Mouse (Mus musculus) yolk sac, embryonic 10.5 days (tissue): ENCODE measurements around the gene Slc12a6.
"Not testable (repeated sequence)": the region's sequence is repeated elsewhere in the genome, so short reads cannot be mapped to it uniquely, and the experiment has no call there.

ENCODE experiments used
- DNase-seq: peaks from one replicate; pipeline ENCODE4 v3.0.0-alpha.2; 2017; ENCODE audit warnings: low spot score

Slc12a6 gene

DNA sequence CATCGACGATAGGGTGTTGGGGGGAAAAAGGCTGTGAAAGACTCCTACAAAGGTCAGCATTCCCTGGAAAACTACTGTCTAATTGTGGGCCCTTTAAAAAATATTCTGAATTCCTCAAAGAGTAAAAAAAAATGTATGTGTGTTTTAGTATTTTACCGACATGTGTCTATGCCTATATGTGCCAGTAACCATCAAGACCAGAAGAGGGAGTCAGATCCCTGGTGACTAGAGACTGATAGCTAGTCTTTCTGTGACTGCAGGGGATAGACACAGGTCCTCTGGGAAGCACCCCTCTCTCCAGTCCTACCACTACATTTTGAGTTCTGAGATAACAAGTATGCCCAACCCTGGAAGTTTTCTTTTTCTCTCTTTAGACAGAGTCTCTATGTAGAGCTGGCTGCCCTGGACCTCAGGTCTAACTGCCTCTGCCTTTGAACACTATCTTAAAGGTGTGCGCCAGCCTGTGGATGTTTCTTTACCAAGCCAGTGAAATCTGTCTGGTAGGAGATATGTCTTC lies 2.8 kb upstream of the Slc12a6 start:
- peak; percentile 25 for DNase-seq

DNA sequence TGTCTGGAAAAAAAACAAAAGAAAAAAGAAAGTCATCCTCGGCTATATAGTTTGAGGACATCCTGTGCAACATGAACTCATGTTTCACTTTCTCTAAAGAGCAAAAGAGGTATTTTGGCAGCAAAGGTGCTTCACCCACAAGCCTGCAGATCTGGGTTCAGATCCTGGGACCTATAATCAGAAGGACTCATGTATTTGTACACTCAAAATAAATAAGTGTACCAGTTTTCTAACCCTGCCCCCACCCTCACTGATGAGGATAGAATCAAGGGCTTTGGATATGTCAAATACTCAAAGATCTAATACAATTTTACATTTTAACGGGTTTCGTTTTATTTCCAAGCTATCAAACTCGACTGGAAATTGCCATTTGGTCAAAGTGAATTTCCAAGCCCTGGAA lies 1.3 kb upstream of the Slc12a6 start:
- no peak for DNase-seq

DNA sequence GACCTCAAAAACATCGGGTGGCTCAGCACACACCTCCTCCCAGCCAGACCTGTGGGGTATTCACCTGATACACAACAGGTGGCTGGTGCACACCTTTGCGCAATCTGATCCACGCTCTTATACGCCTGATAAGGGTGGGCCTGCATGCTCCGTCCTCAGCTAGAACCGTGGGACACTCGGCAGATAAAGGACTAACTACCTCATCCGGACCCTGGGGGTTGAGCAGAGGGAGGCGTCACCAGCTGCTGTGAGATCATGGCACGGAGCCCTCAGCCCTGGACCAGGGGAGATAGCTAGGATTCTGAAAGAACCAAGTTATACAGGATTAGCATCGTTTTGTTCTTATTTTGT lies 592 bp downstream of the Slc12a6 start, which contains the start of gene Gm21985:
Gene Gm21985, plus strand, starts transcription at position 73 of the 351 bp plus-strand sequence.
- no peak for DNase-seq

DNA sequence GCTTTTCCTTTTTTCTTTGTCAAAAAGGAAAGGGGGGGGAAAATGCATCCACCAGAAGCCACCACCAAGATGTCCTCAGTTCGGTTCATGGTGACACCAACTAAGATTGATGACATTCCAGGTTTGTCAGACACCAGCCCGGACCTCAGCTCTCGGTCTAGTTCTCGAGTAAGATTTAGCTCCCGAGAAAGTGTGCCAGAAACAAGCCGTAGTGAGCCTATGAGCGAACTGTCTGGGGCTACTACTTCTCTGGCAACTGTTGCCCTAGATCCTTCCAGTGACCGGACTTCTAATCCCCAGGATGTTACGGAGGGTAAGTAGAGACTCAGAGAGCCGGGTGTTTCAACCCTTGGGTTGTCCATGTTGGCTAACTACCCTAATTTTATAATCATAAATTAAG lies 1.2 kb downstream of the Slc12a6 start:
- DNase-seq: no peak

DNA sequence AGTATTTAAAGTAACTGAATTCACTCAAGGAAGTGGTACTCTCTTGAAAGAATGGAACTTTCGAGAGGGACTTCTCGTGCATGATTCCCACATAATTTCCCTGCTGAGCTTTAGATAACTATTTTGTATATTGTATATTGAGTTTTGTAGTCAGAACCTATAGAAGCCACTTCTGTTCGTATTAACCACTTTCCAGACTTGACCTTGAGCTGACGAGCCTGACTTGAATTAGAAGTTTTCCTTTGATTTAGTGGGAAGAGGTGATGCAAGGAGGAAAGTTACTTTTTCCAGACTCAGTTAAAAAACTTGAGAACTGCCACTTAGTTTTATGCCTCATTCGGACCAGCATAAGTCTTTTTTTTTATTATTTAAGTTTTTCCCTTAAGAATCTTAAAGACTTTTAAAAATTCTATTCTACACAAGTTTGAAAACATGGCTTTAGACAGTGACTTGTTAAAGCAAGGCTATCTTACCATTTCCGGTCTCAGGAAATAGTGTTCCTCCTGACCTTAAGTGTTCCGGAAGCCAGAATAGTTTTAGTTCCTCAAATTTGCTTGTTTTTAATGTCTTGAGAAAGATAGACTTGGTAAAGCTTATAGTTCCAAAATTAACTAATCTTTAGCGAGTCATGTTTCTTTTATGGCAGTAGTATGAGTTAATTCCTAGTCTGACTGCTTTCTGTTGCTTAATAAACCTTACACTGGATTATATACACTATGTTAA lies 2.1 kb downstream of the Slc12a6 start:
- DNase-seq: no peak

DNA sequence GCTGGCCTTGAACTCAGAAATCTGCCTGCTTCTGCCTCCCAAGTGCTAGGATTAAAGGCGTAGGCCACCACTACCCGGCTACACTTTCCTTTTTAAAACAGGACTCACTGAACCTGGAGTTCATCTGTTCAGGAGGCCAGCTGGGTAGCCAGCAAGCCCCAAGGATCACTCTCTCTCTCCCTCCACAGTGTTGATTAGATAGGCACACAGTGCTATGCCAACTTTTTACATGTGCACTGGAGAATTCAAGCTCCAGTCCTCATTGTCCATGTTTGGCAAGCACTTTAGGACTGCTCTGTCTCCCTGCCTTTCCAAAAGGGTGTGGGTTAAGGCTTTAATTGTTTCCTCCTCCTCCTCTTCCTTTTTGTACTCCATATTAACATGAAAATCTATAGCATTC lies 4.4 kb downstream of the Slc12a6 start:
- DNase-seq: no peak

DNA sequence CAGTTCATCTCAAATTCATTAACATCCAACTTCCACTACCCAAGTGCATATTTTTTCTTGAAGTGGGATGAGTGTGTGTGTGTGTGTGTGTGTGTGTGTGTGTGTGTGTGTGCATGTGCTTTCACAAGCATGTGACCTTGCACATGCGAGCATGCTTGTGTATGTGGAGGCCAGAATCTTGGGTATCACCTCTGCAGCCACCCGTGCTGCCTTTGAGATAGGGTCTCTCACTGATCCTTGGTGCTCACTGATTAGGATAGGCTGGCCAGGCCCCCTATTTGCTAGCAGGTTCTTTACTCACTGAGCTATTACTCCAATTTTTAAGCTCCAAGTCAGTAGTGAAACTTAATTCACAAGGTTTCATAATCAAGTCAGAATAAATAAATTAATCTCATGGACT lies 7.3 kb downstream of the Slc12a6 start:
- DNase-seq: no peak

DNA sequence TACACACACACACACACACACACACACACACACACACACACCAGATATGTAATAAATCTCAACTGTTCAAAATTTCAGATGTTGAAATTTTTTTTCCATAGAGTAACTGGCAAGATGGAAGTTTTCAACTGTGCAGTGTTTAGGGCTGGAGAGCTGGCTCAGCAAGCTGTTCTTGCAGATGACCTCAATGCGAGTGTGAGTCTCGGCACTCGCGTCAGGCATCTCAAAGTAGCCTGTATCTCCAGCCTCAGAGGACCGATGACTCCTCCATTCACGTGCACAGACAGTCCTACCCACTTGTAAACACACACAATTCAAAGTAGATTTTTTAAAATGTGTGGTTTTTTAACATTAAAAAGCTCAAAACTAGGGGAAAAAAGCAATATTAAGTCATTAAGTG lies 7.8 kb downstream of the Slc12a6 start:
- no peak for DNase-seq

DNA sequence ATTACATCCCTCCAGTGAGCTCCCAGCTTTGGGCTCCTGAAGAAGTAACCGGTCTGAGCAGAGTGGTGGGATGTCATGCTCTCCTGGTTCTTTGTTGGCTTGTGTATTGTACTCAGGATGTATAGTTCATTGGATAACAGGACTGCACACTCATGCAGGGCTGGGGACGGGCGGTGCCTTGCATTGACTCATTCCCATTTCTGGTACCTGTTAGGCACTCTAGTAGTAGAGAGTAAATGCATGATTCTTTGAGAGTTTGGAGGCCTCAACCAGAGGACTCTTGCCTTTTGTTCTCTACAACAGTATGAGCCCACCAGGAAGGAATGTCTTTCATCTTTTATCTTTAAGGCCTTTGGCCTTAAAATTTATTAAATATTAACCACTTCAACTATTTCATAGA lies 11.2 kb downstream of the Slc12a6 start:
- no peak for DNase-seq

DNA sequence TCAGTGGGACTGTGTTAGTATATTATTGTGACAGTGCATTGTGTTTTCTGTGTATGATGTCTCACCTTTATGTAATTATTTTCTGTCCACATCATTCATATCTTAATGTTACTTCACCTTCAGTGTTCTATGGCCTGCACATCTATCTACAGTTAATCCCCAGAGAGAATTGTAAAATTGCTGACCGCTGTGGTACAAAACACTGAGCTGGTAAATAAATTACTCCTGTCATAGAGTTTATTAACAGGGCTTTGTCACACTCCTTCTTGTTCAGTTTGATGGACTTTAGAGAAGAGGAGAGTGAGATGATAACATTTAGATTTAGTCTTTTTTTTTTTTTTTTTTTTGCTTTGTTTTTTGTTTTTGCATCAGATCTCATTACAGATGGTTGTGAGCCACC lies 17.2 kb downstream of the Slc12a6 start:
- no peak for DNase-seq

DNA sequence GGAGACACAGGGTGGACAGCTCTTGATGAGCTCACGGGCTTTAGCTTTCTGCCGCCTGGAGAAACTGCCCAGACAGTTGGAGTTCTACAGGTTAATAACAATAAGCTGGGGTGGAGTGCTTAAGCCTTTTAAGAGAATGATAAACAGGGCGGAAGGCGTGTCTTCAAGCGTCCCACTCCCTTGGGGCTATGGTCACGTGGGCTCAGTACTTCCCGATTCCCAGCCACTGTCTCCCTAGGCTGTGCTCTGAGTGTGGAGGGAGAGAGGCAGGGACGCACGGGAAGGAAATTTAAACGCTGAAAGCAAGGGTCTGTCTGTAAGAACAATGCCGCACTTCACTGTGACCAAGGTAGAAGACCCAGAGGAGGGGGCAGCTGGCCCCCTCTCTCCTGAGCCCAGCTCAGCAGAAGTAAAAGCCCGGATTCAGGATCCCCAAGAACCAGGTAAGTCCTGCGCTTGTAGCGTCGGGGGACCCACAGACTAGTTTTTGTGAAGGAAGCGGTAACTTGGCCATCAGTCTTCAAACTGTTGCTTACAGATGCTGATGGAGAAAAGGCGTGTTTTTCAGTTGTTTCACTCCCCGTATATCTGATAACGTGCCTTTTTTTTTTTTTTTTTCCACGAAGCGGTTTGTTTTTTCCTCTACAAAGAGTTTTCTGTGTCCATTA lies 18.9 kb downstream of the Slc12a6 start:
- peak; percentile 61 for DNase-seq

DNA sequence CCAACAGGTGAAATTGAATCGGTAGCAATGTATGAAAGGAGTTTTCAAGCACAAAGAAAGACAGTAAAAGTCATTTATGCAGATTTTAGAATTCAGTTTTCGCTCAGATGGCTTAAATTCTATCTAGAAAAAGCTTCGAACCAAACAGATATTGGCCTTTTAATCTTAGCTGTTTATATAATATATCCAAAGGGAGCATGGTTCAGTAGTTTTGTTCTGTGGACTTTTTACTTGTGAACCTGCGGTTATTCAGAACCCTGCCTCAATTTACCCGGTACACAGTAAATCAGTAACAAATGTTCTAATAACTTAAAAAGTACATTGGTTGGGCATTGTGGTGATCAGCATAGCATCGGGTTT lies 19.4 kb downstream of the Slc12a6 start:
- no peak for DNase-seq

DNA sequence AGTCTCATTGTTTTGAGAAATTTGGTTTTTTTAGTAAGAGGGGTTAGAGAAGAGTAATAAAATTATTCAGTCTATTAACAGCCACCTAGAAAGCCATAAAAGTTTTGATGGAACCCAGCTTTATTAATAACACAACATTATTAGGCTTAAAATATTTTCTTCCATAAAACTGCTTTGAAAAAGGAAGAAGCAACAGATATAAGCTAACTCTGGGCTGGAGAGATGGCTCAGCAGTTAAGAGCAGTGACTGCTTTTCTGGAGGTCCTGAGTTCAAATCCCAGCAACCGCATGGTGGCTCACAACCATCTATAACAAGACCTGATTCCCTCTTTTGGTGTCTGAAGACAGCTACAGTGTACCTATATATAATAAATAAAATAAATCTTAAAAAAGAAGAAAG lies 20.4 kb downstream of the Slc12a6 start:
- DNase-seq: not testable (repeated sequence)

DNA sequence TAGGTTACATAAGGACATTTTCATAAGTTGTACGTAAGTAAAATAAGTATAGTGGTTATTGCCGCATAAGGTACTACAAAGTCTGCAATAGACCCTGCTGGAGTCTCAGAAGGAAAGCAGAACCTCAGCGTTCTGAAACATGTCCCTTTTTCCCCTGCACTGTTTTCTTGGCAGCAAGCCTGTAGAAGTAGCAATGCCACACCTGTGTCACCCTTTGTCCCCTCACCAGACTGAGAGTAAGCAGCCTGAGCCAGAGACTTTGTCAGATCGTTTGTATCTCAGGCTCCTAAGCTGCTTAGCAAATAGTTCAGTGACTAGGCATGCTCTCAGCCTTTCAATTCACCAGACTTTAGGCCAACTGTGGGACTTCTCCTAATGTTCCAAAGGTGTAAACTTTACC lies 21.4 kb downstream of the Slc12a6 start:
- DNase-seq: peak; percentile 33

DNA sequence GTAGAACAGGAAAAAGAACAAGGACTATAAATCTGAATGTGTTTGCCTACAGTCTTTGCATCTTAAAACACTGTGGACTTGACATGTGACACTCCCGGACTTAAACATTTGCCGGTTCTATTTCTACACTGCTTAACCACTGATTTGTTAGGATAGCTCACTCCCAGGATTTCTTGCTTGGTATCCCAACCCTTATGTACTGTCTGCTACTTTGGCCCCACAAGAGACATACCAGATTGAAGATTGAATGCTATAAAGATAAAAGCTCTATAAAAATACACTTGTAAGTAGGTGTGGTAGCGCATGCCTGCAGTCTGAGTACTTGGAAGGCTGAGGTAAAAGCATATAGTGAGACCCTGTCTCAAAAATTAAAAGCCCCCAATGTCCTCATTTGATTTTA lies 23.9 kb downstream of the Slc12a6 start:
- no peak for DNase-seq

DNA sequence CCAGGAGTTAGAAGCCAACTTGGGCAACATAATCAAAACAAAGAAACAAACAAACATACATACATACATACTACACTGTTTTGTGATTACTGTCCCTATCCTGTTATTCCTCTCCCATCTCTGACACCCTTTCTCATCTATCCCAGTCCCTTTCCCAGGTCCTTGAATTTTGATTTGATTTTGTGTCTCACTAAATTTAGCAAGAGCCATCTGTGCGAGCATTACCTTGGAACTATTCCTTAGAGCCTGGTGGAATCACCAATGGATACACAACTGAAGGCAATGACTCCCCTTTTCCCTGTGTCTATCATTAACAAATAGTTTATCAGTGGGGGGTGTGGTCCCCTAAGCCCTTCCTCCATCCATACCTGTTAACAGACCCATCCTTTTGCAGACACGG lies 27.2 kb downstream of the Slc12a6 start:
- DNase-seq: no peak

DNA sequence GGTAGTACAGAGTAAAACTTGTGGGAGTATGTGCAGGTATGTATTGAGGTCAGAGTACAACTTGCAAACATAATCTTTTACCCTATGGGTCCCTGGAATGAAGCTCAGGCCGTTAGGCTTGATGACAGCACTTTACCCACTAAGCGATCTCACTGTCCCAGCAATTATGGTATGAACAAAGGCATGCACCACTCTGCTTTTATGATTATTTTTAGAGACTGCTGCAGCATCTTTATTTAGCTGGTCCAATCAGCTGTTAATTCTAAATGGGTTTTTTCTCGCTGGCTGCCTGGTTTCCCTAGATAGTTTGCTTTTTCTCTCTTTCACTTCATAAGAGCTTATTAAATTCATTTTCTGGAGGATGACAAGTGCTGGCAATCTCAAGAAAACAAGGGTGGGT lies 30.6 kb downstream of the Slc12a6 start:
- no peak for DNase-seq

DNA sequence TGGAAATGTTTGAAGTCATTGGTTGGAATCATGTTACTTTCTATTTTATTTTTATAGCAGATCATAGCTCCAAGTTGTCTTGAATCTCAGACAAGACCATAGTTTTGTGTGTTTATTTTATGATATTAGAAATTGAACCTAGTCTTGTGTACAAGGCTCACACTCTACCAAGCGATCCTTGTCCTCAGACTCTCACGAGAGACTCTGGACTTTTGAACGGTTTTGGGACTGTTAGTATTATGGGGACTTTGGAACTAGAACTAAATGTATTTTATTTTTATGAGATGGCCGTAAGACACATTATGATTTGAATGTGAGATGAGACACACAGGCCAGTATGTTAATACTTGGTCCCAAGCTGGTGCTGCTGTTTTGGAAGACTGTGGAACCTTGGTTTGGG lies 32.6 kb downstream of the Slc12a6 start:
- DNase-seq: no peak

DNA sequence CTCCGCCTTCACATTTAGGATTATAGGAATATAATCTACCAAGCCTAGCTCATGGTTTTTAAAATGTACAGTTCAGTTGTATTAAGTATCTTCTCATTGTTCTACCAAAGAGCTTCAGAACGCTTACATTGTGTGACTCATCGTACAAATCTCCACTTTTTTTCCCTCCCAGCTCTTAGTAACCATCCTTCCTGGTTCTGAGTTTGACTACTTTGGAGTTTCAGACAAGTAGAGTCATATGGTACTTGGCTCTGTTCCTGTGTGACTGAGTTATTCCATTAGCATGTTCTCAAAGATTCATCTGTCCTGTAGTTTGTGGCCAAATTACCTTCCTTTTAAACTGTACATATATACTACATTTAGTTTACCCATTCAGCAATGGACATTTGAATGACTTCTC lies 43.0 kb downstream of the Slc12a6 start:
- DNase-seq: no peak

DNA sequence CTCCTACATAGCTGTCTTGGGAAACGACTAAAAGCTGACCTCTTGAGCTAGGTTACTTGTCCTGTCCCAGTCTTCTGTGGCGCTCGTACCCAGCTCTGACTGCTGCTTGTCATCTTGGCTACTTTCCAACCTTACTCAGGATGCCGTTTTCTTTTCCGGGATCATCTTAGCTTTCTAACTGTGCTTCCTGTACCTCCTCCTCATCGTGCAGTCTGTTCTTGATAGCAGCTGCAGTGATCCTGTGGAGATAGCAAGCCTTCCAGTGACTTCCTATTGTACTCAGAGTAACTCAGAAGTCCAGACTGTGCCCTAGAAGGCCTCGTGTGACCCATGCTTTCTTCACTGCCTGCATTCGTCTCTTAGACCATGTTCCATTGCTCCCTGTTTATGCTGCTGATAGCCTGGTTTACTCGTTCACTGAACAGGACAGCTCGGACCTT lies 43.6 kb downstream of the Slc12a6 start:
- DNase-seq: no peak

DNA sequence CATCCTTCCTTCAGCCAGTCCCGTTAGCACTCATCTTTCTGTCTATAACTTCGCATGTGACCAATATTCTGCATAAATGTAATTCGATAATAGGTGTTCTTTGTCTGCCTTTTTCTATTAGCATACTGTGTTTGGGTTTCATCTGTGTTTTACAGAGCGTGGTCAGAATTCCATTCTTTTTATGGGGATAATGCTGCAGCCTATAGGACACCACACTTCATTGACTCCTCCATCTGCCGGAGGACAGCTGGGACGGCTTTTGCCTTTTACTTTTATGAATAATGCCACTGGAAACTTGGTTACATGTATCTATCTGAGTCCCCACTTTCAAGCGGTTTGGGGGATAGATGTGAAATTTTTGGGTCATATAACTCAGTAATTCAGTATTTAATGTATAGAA lies 50.0 kb downstream of the Slc12a6 start:
- no peak for DNase-seq

DNA sequence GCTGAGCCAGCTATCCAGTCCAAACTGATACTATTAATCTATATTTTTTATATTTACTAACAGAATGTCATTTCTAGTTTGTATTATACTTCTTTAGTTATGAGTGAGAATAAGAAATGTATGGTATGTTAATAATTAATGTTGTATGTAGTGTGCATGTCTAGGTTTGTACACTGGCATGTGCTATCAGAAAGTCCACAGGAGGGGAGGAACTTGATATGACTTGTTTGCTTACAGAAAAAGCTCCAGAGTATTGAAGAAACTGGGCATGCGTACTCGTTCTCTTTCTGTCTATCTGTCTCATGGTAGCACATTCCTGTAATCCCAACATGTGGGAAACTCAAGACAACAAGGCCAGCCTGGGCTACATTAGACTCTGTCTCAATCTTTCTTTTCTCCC lies 52.6 kb downstream of the Slc12a6 start:
- DNase-seq: no peak

DNA sequence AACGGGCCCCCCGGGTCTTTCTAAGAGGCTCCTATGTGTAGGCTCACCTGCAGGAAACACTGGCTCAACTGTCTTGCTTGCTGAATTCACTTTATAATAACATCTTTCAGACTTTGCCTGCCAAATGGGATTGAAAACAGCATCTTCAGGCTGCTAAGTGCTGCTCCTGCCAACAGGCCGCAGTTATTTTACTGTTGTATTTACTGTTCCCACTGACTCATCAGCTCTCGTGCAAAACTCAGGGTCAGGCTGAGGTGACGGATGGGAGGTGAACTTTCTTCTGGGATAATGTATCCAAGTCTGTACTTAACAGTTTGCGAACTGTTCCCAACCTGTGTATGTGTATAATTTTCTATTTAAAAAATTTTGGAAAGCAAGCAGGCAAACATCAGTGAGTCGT lies 53.3 kb downstream of the Slc12a6 start:
- no peak for DNase-seq
